Mouse (Mus musculus): ENCODE results near the gene Gorab.

The Gorab gene

DNA sequence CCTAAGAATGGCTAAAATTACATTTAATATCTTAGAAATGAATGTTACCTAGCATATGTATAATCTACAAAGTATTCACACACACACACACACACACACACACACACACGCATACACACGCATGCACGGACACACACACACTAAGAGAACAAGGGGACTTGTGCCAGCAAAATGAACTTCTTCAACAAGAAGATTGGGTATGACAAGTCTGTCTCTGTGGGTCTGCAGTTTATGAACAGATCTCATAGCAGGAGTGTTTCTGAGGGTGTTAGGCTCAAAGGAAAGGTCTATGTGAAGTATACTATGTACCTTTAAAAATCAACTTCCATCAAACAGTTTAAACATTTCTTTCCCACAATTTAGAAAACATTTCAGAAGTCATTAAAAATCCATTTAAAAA is 43.9 kb downstream of the Gorab start:
- in situ Hi-C loops (cut with MboI, MseI): no loop called here

DNA sequence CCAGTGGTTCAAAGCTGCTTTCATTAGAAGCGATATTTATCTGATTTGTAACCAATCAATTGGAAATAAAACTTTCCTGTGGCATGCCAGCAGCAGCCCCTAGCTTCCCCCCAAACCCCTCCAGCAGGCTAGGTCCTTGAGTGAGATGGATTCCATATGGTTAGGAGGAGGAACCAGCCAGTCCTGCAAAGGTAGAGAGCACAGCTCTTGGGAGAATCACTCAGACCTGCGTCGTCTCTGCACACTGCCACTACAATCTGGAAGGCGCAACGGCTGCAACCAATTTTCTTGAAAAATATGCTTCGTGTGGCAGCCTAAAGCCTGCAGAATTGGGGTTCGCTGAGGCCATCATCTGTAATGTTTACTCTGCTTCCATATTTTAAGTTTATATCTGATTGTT is 45.3 kb downstream of the Gorab start:
- in situ Hi-C loops (cut with MboI, MseI): no loop called here

DNA sequence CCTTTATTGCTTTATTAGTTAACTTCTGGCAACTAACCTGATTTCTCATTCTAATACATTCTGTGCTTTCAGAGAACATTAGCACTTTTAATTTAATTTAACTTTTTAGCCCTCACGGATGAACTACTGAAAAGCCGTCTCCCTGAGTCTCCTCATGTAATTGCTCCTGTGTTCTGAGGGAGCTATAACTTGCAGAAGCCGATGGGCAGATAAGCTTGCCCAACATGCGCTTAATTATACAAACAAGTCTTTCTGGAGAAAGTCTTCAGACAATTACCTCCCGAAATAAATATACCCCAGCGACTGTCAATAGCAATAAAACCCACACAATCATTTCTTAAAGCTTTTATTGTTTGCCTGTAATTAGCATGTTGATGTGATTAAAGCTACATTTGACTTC is 45.7 kb downstream of the Gorab start:
- in situ Hi-C loops (cut with MboI, MseI): no loop called here

GRCm38 (mm10) chr1:163356167-163356566 is 47.3 kb downstream of the Gorab start:
- in situ Hi-C loops (cut with MboI, MseI): no loop called here

GRCm38 (mm10) chr1:163355626-163356156 is 47.8 kb downstream of the Gorab start:
- in situ Hi-C loops (cut with MboI, MseI): no loop called here

- in situ Hi-C loops (cut with MboI, MseI): no loop called here
These were observed 52.5 kb downstream of the Gorab start for GRCm38 (mm10) chr1:163350988-163351387.

DNA sequence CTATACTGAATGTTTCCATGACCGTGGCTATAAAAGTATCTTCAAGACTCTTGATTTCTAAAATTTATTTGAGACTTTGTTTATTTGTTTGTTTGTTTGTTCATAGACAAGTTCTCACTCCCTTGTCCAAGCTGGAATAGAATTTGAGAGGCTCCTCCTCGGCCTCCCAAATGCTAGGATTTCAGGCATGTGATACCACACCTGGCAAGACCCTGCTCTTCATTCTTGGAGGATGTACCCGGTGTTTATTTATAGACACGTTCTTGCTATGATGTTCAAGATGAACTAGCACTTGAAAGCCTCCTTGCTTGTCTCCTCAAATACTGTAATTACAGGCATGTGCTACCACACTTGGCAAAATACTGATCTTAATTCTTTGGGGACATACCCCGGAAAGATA is 57.9 kb downstream of the Gorab start:
- in situ Hi-C loops (cut with MboI, MseI): no loop called here

DNA sequence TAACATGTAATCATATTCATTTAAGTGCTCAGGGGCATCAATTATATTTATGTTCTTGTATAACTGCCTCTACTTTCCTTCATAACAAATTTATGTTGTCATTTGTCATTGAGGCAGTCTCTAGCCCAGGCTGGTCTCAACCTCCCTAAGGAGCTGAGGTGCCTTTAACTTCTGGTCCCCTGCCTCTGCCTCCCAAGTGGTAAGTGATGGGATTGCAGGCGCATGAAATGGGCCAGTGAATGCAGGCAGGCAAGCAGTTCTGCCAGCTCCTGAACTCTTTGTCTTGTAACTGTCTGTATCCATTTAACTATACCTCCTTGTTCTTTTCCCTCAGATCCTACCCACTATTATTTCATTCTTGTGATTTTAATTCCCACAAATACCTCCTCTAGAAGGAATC is 58.5 kb downstream of the Gorab start:
- in situ Hi-C loops (cut with MboI, MseI): no loop called here

- in situ Hi-C loops (cut with MboI, MseI): no loop called here
These were observed 64.3 kb downstream of the Gorab start for GRCm38 (mm10) chr1:163339219-163339561.

GRCm38 (mm10) chr1:163338525-163339218 is 64.8 kb downstream of the Gorab start:
- in situ Hi-C loops (cut with MboI, MseI): no loop called here

DNA sequence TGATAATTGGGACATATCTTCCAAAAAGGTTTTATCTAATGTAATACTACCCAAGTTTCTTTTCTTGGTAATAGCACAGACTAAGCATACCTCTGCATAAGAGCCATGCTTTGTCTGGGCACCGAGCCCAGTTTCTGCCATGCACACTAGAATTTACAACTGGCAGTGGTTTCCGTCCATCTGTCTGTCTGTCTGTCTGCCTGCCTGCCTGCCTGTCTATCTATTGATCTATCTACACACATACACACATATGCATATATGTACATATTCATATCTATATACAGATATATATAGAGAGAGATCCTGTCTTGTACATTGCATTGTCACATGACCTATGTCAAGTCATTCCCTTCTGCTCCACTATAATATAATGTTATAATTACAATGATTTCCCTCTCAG is 65.6 kb downstream of the Gorab start:
- in situ Hi-C loops (cut with MboI, MseI): no loop called here
